Mouse (Mus musculus) kidney, embryonic 15.5 days (tissue): ENCODE results near the gene Mfsd4b4. TPM values are rescaled to one million over a fixed set of nuclear protein-coding genes. Genes with fewer than 3 reads are reported as not detected.

Experiments
- ATAC-seq: fragments of 200-750 bp; cut with Nextera tagmentation; replicated peaks from 2 replicates; pipeline ENCODE4 v1.8.0; 2017; ENCODE audit warnings: moderate TSS enrichment; ENCODE audit not compliant: low FRiP score
- H3K27ac ChIP-seq: fragments of 300-500 bp; sonication (generic); 2 replicates; pipeline ENCODE4 v1.5.1; 2015; ENCODE audit warnings: mild to moderate bottlenecking, inconsistent platforms
- H3K27me3 ChIP-seq: fragments of 300-500 bp; sonication (generic); 2 replicates; pipeline ENCODE4 v1.6.1; 2015; ENCODE audit warnings: inconsistent platforms
- H3K36me3 ChIP-seq: fragments of 300-500 bp; sonication (generic); 2 replicates; pipeline ENCODE4 v1.6.1; 2015; ENCODE audit warnings: inconsistent platforms
- H3K4me1 ChIP-seq: fragments of 300-500 bp; sonication (generic); 2 replicates; pipeline ENCODE4 v1.6.1; 2015; ENCODE audit warnings: inconsistent platforms
- H3K4me2 ChIP-seq: fragments of 300-500 bp; sonication (generic); 2 replicates; pipeline ENCODE4 v1.6.1; 2015; ENCODE audit warnings: moderate library complexity, mild to moderate bottlenecking, inconsistent platforms
- H3K4me3 ChIP-seq: fragments of 300-500 bp; sonication (generic); replicated peaks from 2 replicates; pipeline ENCODE4 v1.5.1; 2015; ENCODE audit warnings: mild to moderate bottlenecking, inconsistent platforms
- H3K9ac ChIP-seq: fragments of 300-500 bp; sonication (generic); 2 replicates; pipeline ENCODE4 v1.6.1; 2015; ENCODE audit warnings: mild to moderate bottlenecking, inconsistent platforms
- H3K9me3 ChIP-seq: fragments of 300-500 bp; sonication (generic); replicated peaks from 2 replicates; pipeline ENCODE4 v1.6.1; 2016; ENCODE audit warnings: inconsistent platforms
- WGBS: fragments of 180-500 bp; shearing (Covaris S2); methylation state at CpG from one replicate; pipeline ENCODE4 v1.1.7; 2015; ENCODE audit warnings: mixed read lengths; 5-methylcytosine and 5-hydroxymethylcytosine counted together
- polyA plus RNA-seq: library from polyadenylated mRNA; unstranded; fragments of >200 nt; fragmentation: Nextera tagmentation; extraction: Ambion mirVana; gene quantifications from 2 replicates; pipeline ENCODE4 v1.2.1, GENCODE M21; 2015

Mfsd4b4 gene
- polyA plus RNA-seq, 1 experiment from 2014 or later = 5.7 TPM

DNA sequence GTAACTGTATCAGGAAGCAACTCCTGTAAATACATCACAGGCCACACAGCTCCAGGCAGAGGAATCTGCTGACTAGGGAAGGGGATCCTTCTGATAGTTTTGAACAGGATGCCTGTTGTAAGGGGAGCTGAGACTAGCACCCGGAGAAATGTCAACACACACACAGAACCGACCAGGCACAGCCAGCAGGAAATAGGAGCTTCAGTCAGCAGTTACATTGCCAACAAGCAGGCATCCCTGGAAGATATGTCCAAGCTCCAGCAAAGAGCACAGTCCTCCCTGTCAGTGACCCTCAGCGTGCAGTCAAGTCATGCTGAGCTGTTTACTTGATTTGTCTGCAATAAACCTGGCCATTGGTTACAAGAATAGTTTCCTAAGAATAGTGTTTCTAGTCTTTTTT is 10.4 kb downstream of the Mfsd4b4 start:
- Histone ChIP-seq H3K4me1 (no peaks in the 10 kb centered on the region), H3K9ac (no peak overlapping the region), H3K36me3 (no peaks in the 10 kb centered on the region), H3K27ac (no peak overlapping the region), H3K27me3 (no peaks in the 10 kb centered on the region), H3K4me3 (no peak overlapping the region), H3K9me3 (no peaks in the 10 kb centered on the region), H3K4me2 (no peak overlapping the region)
- WGBS = 53% methylated on average over 3 of the region's 3 CpGs
- ATAC-seq = no peak

DNA sequence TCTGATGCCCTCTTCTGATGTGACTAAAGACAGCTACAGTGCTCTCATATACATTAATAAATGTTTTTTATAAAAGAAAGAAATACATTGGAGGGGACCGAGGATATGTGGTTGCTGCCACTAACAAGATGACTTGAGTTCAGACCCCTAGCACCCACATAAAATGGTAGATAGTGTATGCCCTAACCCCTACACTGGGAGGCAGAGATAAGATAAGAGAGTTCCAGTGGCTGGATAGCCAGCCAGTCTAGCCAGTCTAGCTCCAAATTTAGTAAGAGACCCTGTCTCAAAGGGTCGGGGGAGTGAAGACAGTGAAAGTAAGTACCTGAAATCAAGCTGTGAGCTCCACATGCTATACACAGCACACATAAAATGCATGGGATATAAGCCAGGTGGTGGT is 33.5 kb downstream of the Mfsd4b4 start:
- WGBS = 85% methylated on average over 2 of the region's 2 CpGs
- Histone ChIP-seq H3K4me3 (no peak overlapping the region), H3K36me3 (peaks cover 70% of the 10 kb centered on the region)

DNA sequence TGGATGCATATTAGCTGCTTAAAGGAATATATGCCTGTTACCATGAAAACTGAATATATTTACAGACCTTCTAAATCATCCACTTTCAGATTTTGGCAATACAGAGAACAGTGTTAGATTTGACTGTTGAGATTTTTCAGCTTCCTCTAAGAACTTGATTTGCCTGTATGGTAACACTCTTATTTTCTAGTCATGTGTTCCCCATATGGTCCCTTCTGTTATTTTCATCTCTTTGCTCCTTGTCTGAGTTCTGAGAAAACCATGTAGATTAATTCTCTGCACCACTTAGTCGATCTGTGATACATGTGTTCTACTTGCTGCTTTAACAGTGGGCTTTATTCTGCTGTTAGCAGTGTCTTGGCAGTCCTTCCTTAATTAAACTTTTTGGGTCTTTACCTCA is 56.4 kb downstream of the Mfsd4b4 start:
- peaks cover 61% of the 10 kb centered on the region for H3K36me3 ChIP-seq
- no peak for ATAC-seq

More for the DNA sequence above, 33.5 kb downstream of the Mfsd4b4 start:
- no peak overlapping the region for H3K4me2 ChIP-seq
- no peak for ATAC-seq
- no peak overlapping the region for H3K27ac ChIP-seq
- H3K9ac ChIP-seq = no peak overlapping the region
- no peaks in the 10 kb centered on the region for H3K9me3 ChIP-seq
- H3K27me3 ChIP-seq = no peaks in the 10 kb centered on the region
- H3K4me1 ChIP-seq = no peaks in the 10 kb centered on the region

More for the DNA sequence above, 56.4 kb downstream of the Mfsd4b4 start:
- no peak overlapping the region for H3K9ac ChIP-seq
- H3K9me3 ChIP-seq = no peaks in the 10 kb centered on the region
- H3K4me1 ChIP-seq = no peaks in the 10 kb centered on the region
- H3K27me3 ChIP-seq = no peaks in the 10 kb centered on the region
- H3K27ac ChIP-seq = no peak overlapping the region
- no peak overlapping the region for H3K4me2 ChIP-seq
- no peak overlapping the region for H3K4me3 ChIP-seq
- WGBS = 90% methylated on average over 1 of the region's 1 CpGs

Other genes with a start within 250 kb of the Mfsd4b4 start
- gene Rev3l, start 167.1 kb downstream of the Mfsd4b4 start, polyA plus RNA-seq = 14.8 and 15.5 TPM in 2 replicates
- gene Mfsd4b2, start 27.7 kb upstream of the Mfsd4b4 start, polyA plus RNA-seq = not detected in 2 replicates
- gene Mfsd4b3, start 60.9 kb upstream of the Mfsd4b4 start, polyA plus RNA-seq = 1.5 and 1.9 TPM in 2 replicates
- 3.3 and 4.1 TPM in 2 replicates for gene Mfsd4b5, start 87.4 kb upstream of the Mfsd4b4 start, polyA plus RNA-seq
- gene Mfsd4b1, start 126.0 kb upstream of the Mfsd4b4 start, polyA plus RNA-seq = 5.1 and 5.8 TPM in 2 replicates
- gene Slc16a10, start 243.0 kb upstream of the Mfsd4b4 start, polyA plus RNA-seq = 12.5 and 12.7 TPM in 2 replicates